Mouse (Mus musculus) midbrain, embryonic 11.5 days (tissue): ENCODE measurements around the gene Ankrd28. TPM values are rescaled to one million over a fixed set of nuclear protein-coding genes. Genes with fewer than 3 reads are reported as not detected.

Experiments used
- ATAC-seq: fragments of 200-750 bp; cut with Nextera tagmentation; 2 replicates; pipeline ENCODE4 v1.8.0; 2017; ENCODE audit warnings: moderate TSS enrichment, moderate library complexity; ENCODE audit not compliant: low FRiP score
- DNase-seq: peaks from one replicate; pipeline ENCODE4 v3.0.0; 2015; ENCODE audit warnings: low spot score; ENCODE audit errors: missing footprints
- H3K27ac ChIP-seq: fragments of 300-500 bp; sonication (generic); 2 replicates; pipeline ENCODE4 v1.5.1; 2014; ENCODE audit warnings: low read depth, low read length
- H3K27me3 ChIP-seq: fragments of 300-500 bp; sonication (generic); 2 replicates; pipeline ENCODE4 v1.6.1; 2014; ENCODE audit warnings: mild to moderate bottlenecking, low read length, moderate library complexity, mixed read lengths; ENCODE audit not compliant: control insufficient read depth, insufficient read depth
- H3K36me3 ChIP-seq: fragments of 300-500 bp; sonication (generic); 2 replicates; pipeline ENCODE4 v1.6.1; 2014; ENCODE audit warnings: mild to moderate bottlenecking, low read length, moderate library complexity, mixed read lengths; ENCODE audit not compliant: control insufficient read depth, insufficient read depth
- H3K4me1 ChIP-seq: fragments of 300-500 bp; sonication (generic); 2 replicates; pipeline ENCODE4 v1.6.1; 2014; ENCODE audit warnings: low read length; ENCODE audit not compliant: control insufficient read depth, insufficient read depth
- H3K4me2 ChIP-seq: fragments of 300-500 bp; sonication (generic); 2 replicates; pipeline ENCODE4 v1.6.1; 2014; ENCODE audit warnings: mild to moderate bottlenecking, moderate library complexity
- H3K4me3 ChIP-seq: fragments of 300-500 bp; sonication (generic); 2 replicates; pipeline ENCODE4 v1.5.1; 2014; ENCODE audit warnings: low read depth, low read length
- H3K9ac ChIP-seq: fragments of 300-500 bp; sonication (generic); 2 replicates; pipeline ENCODE4 v1.6.1; 2014; ENCODE audit warnings: low read length
- H3K9me3 ChIP-seq: fragments of 300-500 bp; sonication (generic); 2 replicates; pipeline ENCODE4 v1.6.1; 2016; ENCODE audit warnings: low read length; ENCODE audit not compliant: control insufficient read depth
- WGBS: fragments of 180-500 bp; shearing (Covaris S2); extraction: QIAGEN DNeasy Blood & Tissue Kit; methylation state at CpG from one replicate; pipeline ENCODE4 v1.1.7; 2014; 5-methylcytosine and 5-hydroxymethylcytosine counted together
- polyA plus RNA-seq: library from polyadenylated mRNA; unstranded; fragments of >200 nt; fragmentation: Nextera tagmentation; extraction: Ambion mirVana; gene quantifications from 2 replicates; pipeline ENCODE4 v1.2.1, GENCODE M21; 2014

Ankrd28 gene
- polyA plus RNA-seq, 1 experiment from 2014 or later: 8.9 TPM

DNA sequence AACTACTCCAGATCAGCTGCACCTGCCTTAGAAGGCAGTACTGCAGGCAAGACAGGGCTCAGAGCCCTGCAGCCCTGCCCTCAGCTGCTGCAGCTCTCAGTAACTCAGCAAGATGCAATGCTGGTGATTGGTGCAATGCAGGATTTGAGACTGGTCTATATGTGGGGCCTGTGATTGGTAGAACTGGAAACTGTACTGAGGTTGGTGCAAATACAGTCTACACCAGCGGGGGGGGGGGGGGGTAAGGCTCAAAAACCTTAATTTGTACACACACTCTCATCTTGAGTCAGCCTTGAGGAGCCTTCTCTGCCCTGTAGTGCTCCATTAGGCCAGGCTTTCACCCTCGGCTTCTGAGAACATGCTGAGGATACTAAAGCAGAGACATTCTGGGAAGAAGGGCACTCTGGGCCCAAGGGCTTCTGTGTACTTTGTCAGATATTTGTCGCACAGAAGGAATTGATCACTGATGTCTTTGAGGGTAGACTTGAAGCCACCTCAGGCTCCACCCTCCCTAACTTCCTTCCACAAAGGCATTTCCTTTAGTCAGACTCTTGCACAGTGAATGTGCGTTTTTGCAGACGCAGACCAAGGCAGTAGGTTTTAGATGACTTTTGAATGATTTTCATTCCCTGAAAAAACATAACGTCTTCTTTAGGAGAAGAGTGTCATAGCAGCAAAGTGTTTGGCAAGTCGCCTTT lies 146.0 kb downstream of the Ankrd28 start:
- ATAC-seq: no peak

DNA sequence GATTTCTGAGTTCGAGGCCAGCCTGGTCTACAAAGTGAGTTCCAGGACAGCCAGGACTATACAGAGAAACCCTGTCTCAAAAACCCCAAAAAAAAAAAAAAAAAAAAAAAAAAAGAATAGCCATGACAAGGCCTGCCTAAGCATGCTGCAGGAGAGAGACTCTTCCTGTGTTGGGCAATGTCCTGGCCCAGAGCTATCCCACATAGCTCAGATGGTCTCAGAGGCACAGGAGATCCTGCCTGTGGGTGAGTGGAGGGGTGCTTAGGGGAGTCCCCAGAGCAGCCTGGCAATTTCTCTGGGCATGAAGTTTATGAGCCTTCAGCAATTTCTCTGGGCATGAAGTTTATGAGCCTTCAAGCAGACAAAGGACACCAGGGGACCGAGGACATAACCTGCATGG lies 146.8 kb downstream of the Ankrd28 start:
- DNase-seq (peak; percentile 12), ATAC-seq (no peak)
- H3K36me3 ChIP-seq: no peaks in the 10 kb centered on the region
- no peak overlapping the region for H3K4me3 ChIP-seq
- 90% methylated on average over 2 of the region's 2 CpGs for WGBS
- no peak overlapping the region for H3K4me2 ChIP-seq
- H3K9ac ChIP-seq: no peak overlapping the region
- no peaks in the 10 kb centered on the region for H3K27me3 ChIP-seq
- H3K9me3 ChIP-seq: no peaks in the 10 kb centered on the region
- H3K27ac ChIP-seq: no peak overlapping the region
- H3K4me1 ChIP-seq: no peaks in the 10 kb centered on the region; the same call in 1 of the 2 replicates

More for the DNA sequence above, 146.0 kb downstream of the Ankrd28 start:
- WGBS: 82% methylated on average over 7 of the region's 7 CpGs
- peak; percentile 56 for DNase-seq
- H3K27ac ChIP-seq: no peak overlapping the region
- H3K36me3 ChIP-seq: no peaks in the 10 kb centered on the region
- no peak overlapping the region for H3K4me2 ChIP-seq
- no peak overlapping the region for H3K4me3 ChIP-seq
- H3K4me1 ChIP-seq: no peaks in the 10 kb centered on the region; the same call in 1 of the 2 replicates
- H3K27me3 ChIP-seq: no peaks in the 10 kb centered on the region
- no peak overlapping the region for H3K9ac ChIP-seq
- no peaks in the 10 kb centered on the region for H3K9me3 ChIP-seq

- WGBS: 47% methylated on average over 5 of the region's 5 CpGs
- Histone ChIP-seq H3K27me3 (no peaks in the 10 kb centered on the region), H3K4me3 (no peak overlapping the region), H3K9ac (no peak overlapping the region), H3K36me3 (no peaks in the 10 kb centered on the region), H3K9me3 (no peaks in the 10 kb centered on the region), H3K4me1 (no peaks in the 10 kb centered on the region; the same call in 1 of the 2 replicates), H3K4me2 (no peak overlapping the region), H3K27ac (no peak overlapping the region)
- DNase-seq (peak; percentile 76), ATAC-seq (no peak)
Observed at GRCm38 (mm10) chr14:31681931-31682555, 148.4 kb downstream of the Ankrd28 start.

GRCm38 (mm10) chr14:31681291-31681690 lies 149.2 kb downstream of the Ankrd28 start:
- H3K36me3 ChIP-seq: no peaks in the 10 kb centered on the region
- no peak overlapping the region for H3K27ac ChIP-seq
- WGBS: 90% methylated on average over 9 of the region's 9 CpGs

GRCm38 (mm10) chr14:31680656-31681055 lies 149.8 kb downstream of the Ankrd28 start:
- ATAC-seq (no peak), DNase-seq (peak; percentile 54)
- Histone ChIP-seq H3K9ac (no peak overlapping the region), H3K9me3 (no peaks in the 10 kb centered on the region), H3K4me2 (no peak overlapping the region), H3K4me1 (no peaks in the 10 kb centered on the region; the same call in 1 of the 2 replicates), H3K27me3 (no peaks in the 10 kb centered on the region), H3K27ac (no peak overlapping the region), H3K36me3 (no peaks in the 10 kb centered on the region), H3K4me3 (no peak overlapping the region)
- 88% methylated on average over 3 of the region's 3 CpGs for WGBS

More at GRCm38 (mm10) chr14:31681291-31681690, 149.2 kb downstream of the Ankrd28 start:
- no peak overlapping the region for H3K9ac ChIP-seq
- ATAC-seq (no peak), DNase-seq (no peak)
- no peaks in the 10 kb centered on the region for H3K9me3 ChIP-seq
- no peaks in the 10 kb centered on the region; the same call in 1 of the 2 replicates for H3K4me1 ChIP-seq
- no peak overlapping the region for H3K4me3 ChIP-seq
- H3K27me3 ChIP-seq: no peaks in the 10 kb centered on the region
- no peak overlapping the region for H3K4me2 ChIP-seq

DNA sequence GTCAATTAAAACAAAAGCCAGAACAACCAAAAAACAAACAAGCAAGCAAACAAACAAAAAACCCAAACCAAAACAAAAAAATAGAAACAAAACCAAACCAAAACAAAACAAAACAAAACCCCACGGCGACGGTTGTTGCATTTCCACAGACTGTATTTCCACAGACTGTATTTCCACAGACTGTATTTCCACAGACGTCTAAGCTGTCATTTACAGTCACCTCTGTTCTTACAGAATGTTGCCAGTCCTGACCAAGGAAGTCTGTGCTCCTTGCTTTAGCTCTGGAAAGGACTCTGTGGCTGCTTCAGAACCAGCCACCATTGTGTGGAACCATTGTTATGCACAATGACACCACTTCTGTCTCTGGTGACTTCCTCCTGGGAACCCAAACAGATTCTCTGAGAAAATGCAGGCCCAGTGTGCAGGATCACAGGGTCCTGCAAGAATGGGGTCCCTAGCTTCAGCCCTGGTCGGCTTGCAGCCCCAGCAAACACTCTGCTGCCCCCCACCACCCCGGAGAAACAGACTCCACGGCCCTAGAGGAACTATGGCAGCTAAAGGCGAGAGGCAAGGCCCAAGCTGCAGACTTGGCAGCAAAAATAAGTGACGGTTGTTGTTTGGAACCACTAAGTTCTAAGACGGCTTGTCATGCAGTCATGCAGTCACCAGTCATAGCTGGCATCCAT lies 158.7 kb downstream of the Ankrd28 start:
- no peak overlapping the region; the same call in 1 of the 2 replicates for H3K27ac ChIP-seq
- no peak for ATAC-seq
- H3K36me3 ChIP-seq: no peaks in the 10 kb centered on the region; the same call in 1 of the 2 replicates
- no peaks in the 10 kb centered on the region for H3K9me3 ChIP-seq
- H3K4me3 ChIP-seq: no peak overlapping the region
- no peak for DNase-seq
- H3K9ac ChIP-seq: no peak overlapping the region
- H3K27me3 ChIP-seq: no peaks in the 10 kb centered on the region
- 48% methylated on average over 10 of the region's 10 CpGs for WGBS
- H3K4me1 ChIP-seq: peaks cover 7% of the 10 kb centered on the region; the same call in 1 of the 2 replicates
- H3K4me2 ChIP-seq: no peak overlapping the region

- ATAC-seq (no peak; the same call in 1 of the 2 replicates), DNase-seq (no peak)
- peaks cover 7% of the 10 kb centered on the region; the same call in 1 of the 2 replicates for H3K4me1 ChIP-seq
- H3K27ac ChIP-seq: peak overlapping the region; percentile 1; the same call in 1 of the 2 replicates
- H3K36me3 ChIP-seq: no peaks in the 10 kb centered on the region; the same call in 1 of the 2 replicates
- H3K9me3 ChIP-seq: no peaks in the 10 kb centered on the region
- 83% methylated on average over 15 of the region's 15 CpGs for WGBS
- no peaks in the 10 kb centered on the region for H3K27me3 ChIP-seq
- no peak overlapping the region for H3K4me2 ChIP-seq
- H3K9ac ChIP-seq: no peak overlapping the region; the same call in 1 of the 2 replicates
- no peak overlapping the region for H3K4me3 ChIP-seq
Observed at GRCm38 (mm10) chr14:31669642-31670490, 160.6 kb downstream of the Ankrd28 start.

DNA sequence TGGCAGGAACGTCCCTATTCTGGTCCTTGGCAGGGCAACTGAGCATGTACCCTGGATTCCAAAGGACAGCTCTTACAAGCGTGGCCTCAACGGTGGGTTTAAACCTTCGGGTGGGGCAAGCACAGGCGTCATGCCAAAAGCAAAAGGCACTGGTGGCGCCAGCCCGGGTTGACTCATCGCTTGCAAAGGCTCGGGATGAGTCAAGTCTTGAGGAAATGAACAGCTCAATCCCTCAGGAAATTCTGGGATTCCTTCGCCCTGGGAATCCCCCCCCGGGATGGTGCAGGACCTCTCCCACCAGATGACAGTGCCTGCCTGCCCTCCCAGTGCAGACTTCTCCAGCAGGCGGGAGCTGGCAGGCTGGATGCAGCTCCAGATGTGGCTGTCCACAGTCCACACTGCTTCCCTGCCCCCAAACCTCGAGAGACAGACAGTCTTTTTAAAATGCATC lies 161.3 kb downstream of the Ankrd28 start:
- H3K9ac ChIP-seq: no peak overlapping the region; the same call in 1 of the 2 replicates
- H3K27ac ChIP-seq: 0 out of 2 replicates have a peak overlapping the region, but pooled peaks have one; percentile 20
- H3K4me2 ChIP-seq: no peak overlapping the region
- H3K36me3 ChIP-seq: no peaks in the 10 kb centered on the region; the same call in 1 of the 2 replicates
- no peaks in the 10 kb centered on the region for H3K27me3 ChIP-seq
- H3K4me3 ChIP-seq: no peak overlapping the region
- DNase-seq (peak; percentile 80), ATAC-seq (peak; percentile 71)
- WGBS: 82% methylated on average over 13 of the region's 13 CpGs
- peaks cover 7% of the 10 kb centered on the region; the same call in 1 of the 2 replicates for H3K4me1 ChIP-seq
- no peaks in the 10 kb centered on the region for H3K9me3 ChIP-seq
